Mouse (Mus musculus) neural tube, embryonic 14.5 days (tissue): ENCODE data around the gene Cldn34b2. TPM values are rescaled to one million over a fixed set of nuclear protein-coding genes. Genes with fewer than 3 reads are reported as not detected.
"Not testable (repeated sequence)": the region's sequence is repeated elsewhere in the genome, so short reads cannot be mapped to it uniquely, and the experiment has no call there.

ENCODE experiments used
- ATAC-seq: fragments of 200-750 bp; cut with Nextera tagmentation; 2 replicates; pipeline ENCODE4 v1.8.0; 2017; ENCODE audit warnings: low read depth, mild to moderate bottlenecking, moderate TSS enrichment, moderate library complexity
- H3K27ac ChIP-seq: fragments of 300-500 bp; sonication (generic); 2 replicates; pipeline ENCODE4 v1.5.1; 2014; ENCODE audit warnings: low read depth, mild to moderate bottlenecking, control low read depth, low read length, moderate library complexity, mixed read lengths
- H3K27me3 ChIP-seq: fragments of 300-500 bp; sonication (generic); 2 replicates; pipeline ENCODE4 v1.6.1; 2014; ENCODE audit warnings: low read length; ENCODE audit not compliant: control insufficient read depth, insufficient read depth
- H3K36me3 ChIP-seq: fragments of 300-500 bp; sonication (generic); 2 replicates; pipeline ENCODE4 v1.6.1; 2014; ENCODE audit warnings: low read length, mixed read lengths; ENCODE audit not compliant: control insufficient read depth, insufficient read depth
- H3K4me1 ChIP-seq: fragments of 300-500 bp; sonication (generic); 2 replicates; pipeline ENCODE4 v1.6.1; 2014; ENCODE audit warnings: low read length; ENCODE audit not compliant: control insufficient read depth, insufficient read depth
- H3K4me2 ChIP-seq: fragments of 300-500 bp; sonication (generic); 2 replicates; pipeline ENCODE4 v1.6.1; 2014; ENCODE audit warnings: mild to moderate bottlenecking, low read depth, low read length, control low read depth
- H3K4me3 ChIP-seq: fragments of 300-500 bp; sonication (generic); 2 replicates; pipeline ENCODE4 v1.5.1; 2014; ENCODE audit warnings: low read depth, low read length, control low read depth, mixed read lengths
- H3K9ac ChIP-seq: fragments of 300-500 bp; sonication (generic); replicated peaks from 2 replicates; pipeline ENCODE4 v1.6.1; 2014; ENCODE audit warnings: low read depth, mild to moderate bottlenecking, control low read depth, low read length, mixed read lengths
- H3K9me3 ChIP-seq: fragments of 300-500 bp; sonication (generic); 2 replicates; pipeline ENCODE4 v1.6.1; 2016; ENCODE audit warnings: low read length; ENCODE audit not compliant: control insufficient read depth
- whole genome bisulfite sequencing: fragments of 180-500 bp; shearing (Covaris S2); extraction: QIAGEN DNeasy Blood & Tissue Kit; methylation state at CpG from one replicate; pipeline ENCODE4 v1.1.7; 2014; 5-methylcytosine and 5-hydroxymethylcytosine counted together
- polyA plus RNA-seq: library from polyadenylated mRNA; unstranded; fragments of >200 nt; fragmentation: Nextera tagmentation; extraction: Ambion mirVana; gene quantifications from 2 replicates; pipeline ENCODE4 v1.2.1, GENCODE M21; 2014

The Cldn34b2 gene
- polyA plus RNA-seq = not detected in 2 replicates

- H3K27me3 ChIP-seq, H3K4me2 ChIP-seq, H3K36me3 ChIP-seq, H3K4me3 ChIP-seq, ATAC-seq, H3K9me3 ChIP-seq, H3K4me1 ChIP-seq, H3K27ac ChIP-seq, H3K9ac ChIP-seq: not testable (repeated sequence)
- WGBS = 87% methylated on average over 3 of the region's 3 CpGs
Measured at GRCm38 (mm10) chrX:155128312-155128711, at the start of gene Cldn34b2. Gene Cldn34b2 (minus strand): TSS chrX:155128412.

DNA sequence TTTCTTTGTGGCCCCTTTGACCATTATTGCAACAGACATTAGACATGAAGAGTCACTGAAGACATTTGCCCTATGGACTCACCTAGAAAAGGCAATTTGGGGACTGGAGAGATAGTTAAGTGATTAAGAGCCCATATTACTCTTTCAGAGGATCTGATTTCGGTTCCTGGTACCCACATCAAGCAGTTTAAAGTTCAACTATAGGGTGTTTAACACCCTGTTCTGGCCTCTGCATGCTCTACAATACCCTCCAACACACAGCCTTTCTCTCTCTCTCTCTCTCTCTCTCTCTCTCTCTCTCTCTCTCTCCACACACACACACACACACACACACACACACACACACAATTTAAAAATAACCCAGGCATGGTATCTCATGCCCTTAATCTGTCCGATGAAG is 49.4 kb upstream of the Cldn34b2 start:
- Histone ChIP-seq H3K4me3 (no peak overlapping the region), H3K4me1 (no peaks in the 10 kb centered on the region), H3K4me2 (no peak overlapping the region), H3K36me3 (no peaks in the 10 kb centered on the region), H3K27ac (no peak overlapping the region), H3K9ac (no peak overlapping the region), H3K9me3 (no peaks in the 10 kb centered on the region), H3K27me3 (no peaks in the 10 kb centered on the region)
- ATAC-seq = no peak
- WGBS = 77% methylated on average over 2 of the region's 2 CpGs

GRCm38 (mm10) chrX:155177230-155177629 is 49.0 kb upstream of the Cldn34b2 start:
- H3K4me1 ChIP-seq = no peaks in the 10 kb centered on the region
- no peak overlapping the region for H3K27ac ChIP-seq
- H3K27me3 ChIP-seq = no peaks in the 10 kb centered on the region
- 92% methylated on average over 2 of the region's 2 CpGs for WGBS
- ATAC-seq = no peak
- H3K4me2 ChIP-seq = no peak overlapping the region
- H3K36me3 ChIP-seq = no peaks in the 10 kb centered on the region
- H3K4me3 ChIP-seq = no peak overlapping the region
- H3K9me3 ChIP-seq = no peaks in the 10 kb centered on the region
- no peak overlapping the region for H3K9ac ChIP-seq

- Histone ChIP-seq H3K4me2 (no peak overlapping the region), H3K4me1 (no peaks in the 10 kb centered on the region), H3K36me3 (no peaks in the 10 kb centered on the region), H3K27me3 (no peaks in the 10 kb centered on the region), H3K4me3 (no peak overlapping the region), H3K9me3 (no peaks in the 10 kb centered on the region), H3K9ac (no peak overlapping the region), H3K27ac (no peak overlapping the region)
- 25% methylated on average over 4 of the region's 4 CpGs for WGBS
- no peak for ATAC-seq
Measured at GRCm38 (mm10) chrX:155175568-155175967, 47.4 kb upstream of the Cldn34b2 start.

DNA sequence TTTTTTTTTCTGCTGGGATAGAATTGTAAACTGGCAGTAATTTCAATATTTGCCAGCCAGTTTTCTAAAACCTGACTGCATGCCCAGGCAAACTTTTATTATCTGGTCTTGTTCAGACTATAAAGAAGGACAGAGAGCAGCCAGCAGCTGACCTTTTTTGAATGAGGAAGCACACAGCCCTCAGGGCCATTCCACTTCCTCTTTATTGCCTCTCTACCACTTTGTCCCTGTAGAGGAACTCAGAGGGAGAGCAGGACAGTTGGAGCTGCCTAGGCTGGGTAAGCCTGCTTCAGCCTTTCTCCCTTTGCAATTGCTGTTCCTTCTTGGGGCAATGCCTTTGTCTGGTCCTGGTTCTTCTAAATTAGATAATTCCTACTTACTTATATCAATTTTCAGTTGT is 44.1 kb upstream of the Cldn34b2 start:
- H3K27ac ChIP-seq = no peak overlapping the region
- H3K9ac ChIP-seq = no peak overlapping the region
- H3K27me3 ChIP-seq = no peaks in the 10 kb centered on the region
- no peaks in the 10 kb centered on the region for H3K36me3 ChIP-seq
- no peak overlapping the region for H3K4me3 ChIP-seq
- no peaks in the 10 kb centered on the region for H3K9me3 ChIP-seq
- no peak overlapping the region for H3K4me2 ChIP-seq
- no peaks in the 10 kb centered on the region for H3K4me1 ChIP-seq
- no peak for ATAC-seq

- WGBS = 68% methylated on average over 1 of the region's 1 CpGs
- no peaks in the 10 kb centered on the region for H3K9me3 ChIP-seq
- no peak for ATAC-seq
Measured at GRCm38 (mm10) chrX:155171754-155172153, 43.5 kb upstream of the Cldn34b2 start.

GRCm38 (mm10) chrX:155169886-155170285 is 41.7 kb upstream of the Cldn34b2 start:
- no peaks in the 10 kb centered on the region for H3K4me1 ChIP-seq
- H3K27ac ChIP-seq = no peak overlapping the region
- no peak overlapping the region for H3K4me3 ChIP-seq
- no peak overlapping the region for H3K4me2 ChIP-seq
- no peaks in the 10 kb centered on the region for H3K36me3 ChIP-seq
- no peak overlapping the region for H3K9ac ChIP-seq
- ATAC-seq = no peak
- WGBS = 93% methylated on average over 8 of the region's 8 CpGs
- H3K27me3 ChIP-seq = no peaks in the 10 kb centered on the region
- H3K9me3 ChIP-seq = no peaks in the 10 kb centered on the region

More at GRCm38 (mm10) chrX:155171754-155172153, 43.5 kb upstream of the Cldn34b2 start:
- H3K4me3 ChIP-seq = no peak overlapping the region
- H3K27me3 ChIP-seq = no peaks in the 10 kb centered on the region
- no peak overlapping the region for H3K4me2 ChIP-seq
- no peaks in the 10 kb centered on the region for H3K4me1 ChIP-seq
- H3K27ac ChIP-seq = no peak overlapping the region
- H3K36me3 ChIP-seq = no peaks in the 10 kb centered on the region
- H3K9ac ChIP-seq = no peak overlapping the region

- Histone ChIP-seq H3K36me3 (no peaks in the 10 kb centered on the region), H3K4me1 (no peaks in the 10 kb centered on the region), H3K27ac (no peak overlapping the region), H3K27me3 (no peaks in the 10 kb centered on the region), H3K4me3 (no peak overlapping the region), H3K4me2 (no peak overlapping the region), H3K9me3 (no peaks in the 10 kb centered on the region), H3K9ac (no peak overlapping the region)
- 94% methylated on average over 3 of the region's 3 CpGs for WGBS
- no peak for ATAC-seq
Measured at GRCm38 (mm10) chrX:155167667-155168066, 39.5 kb upstream of the Cldn34b2 start.

DNA sequence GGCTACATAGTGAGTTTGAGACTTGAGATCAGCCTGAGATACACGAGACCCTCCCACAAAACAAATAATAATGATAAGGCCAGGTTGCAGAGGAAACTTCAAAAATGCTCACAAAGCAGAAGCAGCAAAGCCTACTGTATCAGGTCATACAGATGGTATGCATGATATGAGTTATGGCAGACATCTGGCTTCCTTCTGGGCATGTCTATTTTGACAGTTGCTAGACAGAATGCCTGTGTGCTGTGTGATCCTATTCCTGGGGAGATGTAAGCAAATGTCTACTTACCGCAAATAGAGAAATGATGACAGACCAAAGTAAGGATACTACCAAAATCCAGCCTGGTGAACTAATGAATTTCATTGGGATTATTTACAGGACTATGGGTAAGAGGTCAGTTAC is 38.1 kb upstream of the Cldn34b2 start:
- no peak overlapping the region for H3K4me3 ChIP-seq
- no peak overlapping the region for H3K4me2 ChIP-seq
- no peak overlapping the region for H3K27ac ChIP-seq
- no peaks in the 10 kb centered on the region for H3K27me3 ChIP-seq
- H3K4me1 ChIP-seq = no peaks in the 10 kb centered on the region
- no peak overlapping the region for H3K9ac ChIP-seq
- WGBS = 74% methylated on average over 2 of the region's 2 CpGs
- no peaks in the 10 kb centered on the region for H3K9me3 ChIP-seq
- ATAC-seq = no peak
- no peaks in the 10 kb centered on the region for H3K36me3 ChIP-seq

DNA sequence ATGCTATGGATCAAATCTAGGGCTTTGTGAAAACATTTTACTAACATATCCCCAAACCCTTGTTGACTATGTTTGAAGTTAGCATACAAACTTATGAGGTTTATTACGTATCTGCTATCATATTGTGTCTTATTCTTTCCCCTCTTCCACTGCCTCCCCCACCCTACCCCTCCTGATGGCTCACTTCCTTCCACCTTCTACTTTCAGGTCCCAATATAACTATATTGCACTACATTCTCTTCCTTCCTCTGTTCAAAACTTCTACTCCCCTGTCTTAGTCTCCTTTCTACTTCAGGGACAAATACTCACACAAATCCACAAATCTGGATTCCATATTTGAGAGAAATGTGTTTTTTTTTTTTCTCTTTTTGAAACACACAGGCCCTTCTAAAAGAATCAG is 35.3 kb upstream of the Cldn34b2 start:
- no peak overlapping the region for H3K9ac ChIP-seq
- no peaks in the 10 kb centered on the region for H3K27me3 ChIP-seq
- ATAC-seq = no peak
- 81% methylated on average over 1 of the region's 1 CpGs for WGBS
- no peak overlapping the region for H3K4me3 ChIP-seq
- H3K9me3 ChIP-seq = no peaks in the 10 kb centered on the region
- H3K36me3 ChIP-seq = no peaks in the 10 kb centered on the region
- H3K27ac ChIP-seq = no peak overlapping the region
- H3K4me1 ChIP-seq = no peaks in the 10 kb centered on the region
- no peak overlapping the region for H3K4me2 ChIP-seq
